Mouse (Mus musculus): ENCODE measurements around the gene Mta3. TPM values are rescaled to one million over a fixed set of nuclear protein-coding genes. Genes with fewer than 3 reads are reported as not detected.
A peak's percentile ranks its signal among the peaks of the same experiment; 100 is the strongest.

Mta3 gene
- polyA plus RNA-seq, 1 experiment from 2014 or later, result 44.2 TPM

- whole genome bisulfite sequencing, result 83% methylated on average over 8 of the region's 8 CpGs
Observed at GRCm38 (mm10) chr17:83737775-83738174, 31.8 kb downstream of the Mta3 start.

GRCm38 (mm10) chr17:83740135-83740676 is 34.2 kb downstream of the Mta3 start:
- ATAC-seq (ENCODE audit: low FRiP score, low TSS enrichment) (no peak), DNase-seq (ENCODE audit: low spot score) (no peak)
- H3K36me3 ChIP-seq (ENCODE audit: control insufficient read depth, insufficient read depth, low read length), result peaks cover 4% of the 10 kb centered on the region; the same call in 1 of the 2 replicates
- no peaks in the 10 kb centered on the region for H3K9me3 ChIP-seq (ENCODE audit: control insufficient read depth, low read length)
- H3K27ac ChIP-seq (replicated peaks), result no peak overlapping the region
- TF ChIP-seq CTCF (IDR thresholded peaks at IDR 0.05; ENCODE audit: low read depth) (no peak), EP300 (optimal IDR thresholded peaks at IDR 0.05) (no peak)
- H3K9ac ChIP-seq (ENCODE audit: low read length), result no peak overlapping the region
- H3K4me1 ChIP-seq (replicated peaks; ENCODE audit: control insufficient read depth, insufficient read depth), result peaks cover 2% of the 10 kb centered on the region; the same call in 1 of the 2 replicates
- no peak overlapping the region for H3K4me3 ChIP-seq (ENCODE audit: low read depth, low read length)
- 84% methylated on average over 7 of the region's 7 CpGs for WGBS
- no peak overlapping the region for H3K4me2 ChIP-seq (replicated peaks; ENCODE audit: low read depth)
- H3K27me3 ChIP-seq (ENCODE audit: control insufficient read depth, insufficient read depth, low read length), result no peaks in the 10 kb centered on the region

More at GRCm38 (mm10) chr17:83737775-83738174, 31.8 kb downstream of the Mta3 start:
- Histone ChIP-seq H3K4me1 (replicated peaks; ENCODE audit: control insufficient read depth, insufficient read depth) (peaks cover 2% of the 10 kb centered on the region; the same call in 1 of the 2 replicates), H3K9ac (ENCODE audit: low read length) (no peak overlapping the region), H3K4me3 (ENCODE audit: low read depth, low read length) (no peak overlapping the region), H3K9me3 (ENCODE audit: control insufficient read depth, low read length) (no peaks in the 10 kb centered on the region), H3K36me3 (ENCODE audit: control insufficient read depth, insufficient read depth, low read length) (peaks cover 4% of the 10 kb centered on the region; the same call in 1 of the 2 replicates), H3K4me2 (replicated peaks; ENCODE audit: low read depth) (no peak overlapping the region), H3K27me3 (ENCODE audit: control insufficient read depth, insufficient read depth, low read length) (no peaks in the 10 kb centered on the region), H3K27ac (replicated peaks) (no peak overlapping the region)
- ATAC-seq (ENCODE audit: low FRiP score, low TSS enrichment), result no peak
- no peak for TF ChIP-seq CTCF (IDR thresholded peaks at IDR 0.05; ENCODE audit: low read depth)
- TF ChIP-seq EP300 (optimal IDR thresholded peaks at IDR 0.05), result no peak
- DNase-seq (ENCODE audit: low spot score), result no peak

GRCm38 (mm10) chr17:83741243-83741642 is 35.3 kb downstream of the Mta3 start:
- Histone ChIP-seq H3K27me3 (ENCODE audit: control insufficient read depth, insufficient read depth, low read length) (no peaks in the 10 kb centered on the region), H3K4me1 (replicated peaks; ENCODE audit: control insufficient read depth, insufficient read depth) (peaks cover 2% of the 10 kb centered on the region; the same call in 1 of the 2 replicates), H3K9ac (ENCODE audit: low read length) (no peak overlapping the region), H3K9me3 (ENCODE audit: control insufficient read depth, low read length) (no peaks in the 10 kb centered on the region), H3K36me3 (ENCODE audit: control insufficient read depth, insufficient read depth, low read length) (peaks cover 4% of the 10 kb centered on the region; the same call in 1 of the 2 replicates), H3K4me3 (ENCODE audit: low read depth, low read length) (no peak overlapping the region), H3K27ac (replicated peaks) (0 out of 2 replicates have a peak overlapping the region, but pooled peaks have one; percentile 1), H3K4me2 (replicated peaks; ENCODE audit: low read depth) (no peak overlapping the region)
- no peak for DNase-seq (ENCODE audit: low spot score)
- 26% methylated on average over 6 of the region's 6 CpGs for WGBS
- ATAC-seq (ENCODE audit: low FRiP score, low TSS enrichment), result no peak
- TF ChIP-seq CTCF (IDR thresholded peaks at IDR 0.05; ENCODE audit: low read depth), result no peak
- TF ChIP-seq EP300 (optimal IDR thresholded peaks at IDR 0.05), result no peak

GRCm38 (mm10) chr17:83744231-83744824 is 38.4 kb downstream of the Mta3 start:
- TF ChIP-seq CTCF (IDR thresholded peaks at IDR 0.05; ENCODE audit: low read depth), result no peak
- no peak for TF ChIP-seq EP300 (optimal IDR thresholded peaks at IDR 0.05)
- Histone ChIP-seq H3K4me3 (ENCODE audit: low read depth, low read length) (no peak overlapping the region), H3K27me3 (ENCODE audit: control insufficient read depth, insufficient read depth, low read length) (no peaks in the 10 kb centered on the region), H3K27ac (replicated peaks) (no peak overlapping the region), H3K9ac (ENCODE audit: low read length) (no peak overlapping the region), H3K36me3 (ENCODE audit: control insufficient read depth, insufficient read depth, low read length) (peaks cover 4% of the 10 kb centered on the region; the same call in 1 of the 2 replicates), H3K4me2 (replicated peaks; ENCODE audit: low read depth) (no peak overlapping the region), H3K4me1 (replicated peaks; ENCODE audit: control insufficient read depth, insufficient read depth) (peaks cover 2% of the 10 kb centered on the region; the same call in 1 of the 2 replicates), H3K9me3 (ENCODE audit: control insufficient read depth, low read length) (no peaks in the 10 kb centered on the region)
- 92% methylated on average over 11 of the region's 11 CpGs for WGBS
- DNase-seq (ENCODE audit: low spot score) (no peak), ATAC-seq (ENCODE audit: low FRiP score, low TSS enrichment) (peak; percentile 73)

GRCm38 (mm10) chr17:83747405-83748160 is 41.6 kb downstream of the Mta3 start:
- ATAC-seq (ENCODE audit: low FRiP score, low TSS enrichment) (peak; percentile 92), DNase-seq (ENCODE audit: low spot score) (peak; percentile 57)
- H3K27me3 ChIP-seq (ENCODE audit: control insufficient read depth, insufficient read depth, low read length), result no peaks in the 10 kb centered on the region
- H3K36me3 ChIP-seq (ENCODE audit: control insufficient read depth, insufficient read depth, low read length), result peaks cover 1% of the 10 kb centered on the region; the same call in 1 of the 2 replicates
- H3K9me3 ChIP-seq (ENCODE audit: control insufficient read depth, low read length), result no peaks in the 10 kb centered on the region
- WGBS, result 68% methylated on average over 10 of the region's 10 CpGs
- H3K9ac ChIP-seq (ENCODE audit: low read length), result no peak overlapping the region
- H3K4me1 ChIP-seq (replicated peaks; ENCODE audit: control insufficient read depth, insufficient read depth), result no peaks in the 10 kb centered on the region
- TF ChIP-seq EP300 (optimal IDR thresholded peaks at IDR 0.05) (no peak), CTCF (IDR thresholded peaks at IDR 0.05; ENCODE audit: low read depth) (no peak)
- 0 out of 2 replicates have a peak overlapping the region, but pooled peaks have one; percentile 25 for H3K27ac ChIP-seq (replicated peaks)
- H3K4me2 ChIP-seq (replicated peaks; ENCODE audit: low read depth), result no peak overlapping the region
- H3K4me3 ChIP-seq (ENCODE audit: low read depth, low read length), result no peak overlapping the region

Measured in stomach, postnatal 0 days (tissue).